Mouse (Mus musculus): ENCODE data around the gene 9230112D13Rik. TPM values are rescaled to one million over a fixed set of nuclear protein-coding genes. Genes with fewer than 3 reads are reported as not detected.

9230112D13Rik gene
- polyA plus RNA-seq, 1 experiment from 2014 or later, result not detected

DNA sequence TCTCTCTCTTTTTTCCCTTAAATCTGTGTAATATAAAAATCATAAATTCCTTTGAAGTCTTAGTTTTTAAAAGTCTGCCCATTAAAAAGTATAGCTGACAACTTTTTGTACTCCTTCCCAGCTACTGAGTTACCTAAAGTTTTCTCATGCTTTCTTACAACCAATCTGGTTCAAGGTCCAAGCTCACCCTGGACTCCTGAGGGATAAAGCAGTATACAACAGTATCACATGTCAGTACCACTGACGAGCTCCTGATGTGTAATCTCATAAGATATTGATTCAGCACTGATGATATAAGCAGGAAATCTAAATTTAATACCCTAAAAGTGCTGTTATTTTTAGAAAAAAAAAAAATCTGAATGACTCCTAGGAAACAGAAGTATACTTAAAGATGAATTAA, 31.6 kb downstream of the 9230112D13Rik start:
- Histone ChIP-seq H3K36me3 (no peaks in the 10 kb centered on the region), H3K27ac (no peak overlapping the region), H3K9me3 (replicated peaks) (no peaks in the 10 kb centered on the region), H3K9ac (no peak overlapping the region), H3K27me3 (no peaks in the 10 kb centered on the region), H3K4me2 (replicated peaks) (no peak overlapping the region), H3K4me3 (no peak overlapping the region), H3K4me1 (no peaks in the 10 kb centered on the region)
- 63% methylated on average over 1 of the region's 1 CpGs for WGBS
- ATAC-seq (ENCODE audit: low FRiP score), result no peak

DNA sequence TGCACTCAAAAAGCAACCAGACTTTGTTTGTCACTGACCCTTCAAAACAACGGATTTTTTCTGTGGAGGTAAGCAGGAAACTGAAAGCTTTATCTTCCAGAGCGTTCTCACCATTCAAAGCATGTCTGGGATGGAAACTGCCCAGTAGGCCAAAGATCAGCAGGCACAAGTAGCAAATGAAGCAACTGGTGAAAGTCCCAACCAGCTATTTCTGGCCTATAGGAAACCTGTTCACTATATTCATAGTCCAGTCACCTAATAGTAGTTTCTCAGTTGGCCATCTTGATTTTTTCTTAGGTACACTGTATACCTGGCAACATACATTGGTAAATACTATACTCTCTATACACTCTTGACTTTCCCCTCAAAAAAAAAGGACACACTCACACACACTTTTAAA, 32.7 kb downstream of the 9230112D13Rik start:
- no peaks in the 10 kb centered on the region for H3K9me3 ChIP-seq (replicated peaks)
- H3K27me3 ChIP-seq, result no peaks in the 10 kb centered on the region
- no peak overlapping the region for H3K4me3 ChIP-seq
- 90% methylated on average over 2 of the region's 2 CpGs for WGBS
- no peaks in the 10 kb centered on the region for H3K36me3 ChIP-seq
- H3K27ac ChIP-seq, result no peak overlapping the region
- H3K4me1 ChIP-seq, result peaks cover 5% of the 10 kb centered on the region
- H3K4me2 ChIP-seq (replicated peaks), result no peak overlapping the region
- ATAC-seq (ENCODE audit: low FRiP score), result no peak
- H3K9ac ChIP-seq, result no peak overlapping the region

GRCm38 (mm10) chr14:34486169-34486568, 36.4 kb downstream of the 9230112D13Rik start:
- ATAC-seq (ENCODE audit: low FRiP score), result no peak
- H3K36me3 ChIP-seq, result no peaks in the 10 kb centered on the region

DNA sequence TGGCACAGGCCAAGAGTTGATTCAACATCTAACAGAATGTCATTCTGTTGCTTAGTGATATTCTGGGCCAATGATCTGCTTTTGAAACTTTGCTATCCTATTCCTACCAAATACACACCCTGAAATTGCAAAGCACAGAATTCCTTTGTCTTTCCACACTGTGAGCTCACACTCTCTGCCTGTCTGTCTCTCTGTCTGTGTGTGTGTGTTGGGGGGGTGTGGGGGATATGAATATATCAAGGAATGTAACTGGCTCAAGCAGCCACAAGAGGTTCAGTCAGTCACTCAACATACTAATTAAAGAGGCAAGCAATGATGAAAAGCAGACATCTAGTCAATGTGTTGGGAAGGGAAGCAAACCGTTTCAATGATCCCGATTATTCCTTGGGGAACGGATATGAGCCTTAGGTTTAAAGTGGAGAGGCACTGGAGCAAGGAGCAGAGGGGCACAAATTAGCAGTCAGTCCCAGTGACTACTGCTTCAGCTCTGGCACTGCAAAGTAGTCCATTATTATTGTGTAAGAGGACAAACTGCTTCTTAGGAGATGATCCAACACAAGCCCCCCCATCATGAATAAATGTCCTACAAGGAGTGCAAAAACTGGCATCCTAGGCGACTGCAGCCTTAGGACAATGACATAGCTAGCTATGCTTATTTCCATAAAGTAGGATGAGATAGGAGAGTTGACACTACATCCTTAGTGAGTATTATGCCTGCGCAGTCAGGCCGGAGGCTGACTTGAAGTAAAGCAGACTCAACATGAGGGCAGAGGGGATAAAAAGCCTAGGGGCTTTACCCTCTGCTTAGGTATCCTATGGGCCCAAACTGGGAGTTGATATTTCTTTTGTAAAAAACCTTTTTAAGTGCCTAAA, 38.9 kb downstream of the 9230112D13Rik start:
- WGBS, result 51% methylated on average over 6 of the region's 6 CpGs
- no peak overlapping the region for H3K4me2 ChIP-seq (replicated peaks)

More at GRCm38 (mm10) chr14:34486169-34486568, 36.4 kb downstream of the 9230112D13Rik start:
- H3K4me1 ChIP-seq, result peaks cover 19% of the 10 kb centered on the region
- 58% methylated on average over 8 of the region's 8 CpGs for WGBS
- no peak overlapping the region for H3K27ac ChIP-seq
- H3K9ac ChIP-seq, result no peak overlapping the region
- H3K4me3 ChIP-seq, result no peak overlapping the region
- H3K4me2 ChIP-seq (replicated peaks), result no peak overlapping the region
- no peaks in the 10 kb centered on the region for H3K9me3 ChIP-seq (replicated peaks)
- no peaks in the 10 kb centered on the region for H3K27me3 ChIP-seq

DNA sequence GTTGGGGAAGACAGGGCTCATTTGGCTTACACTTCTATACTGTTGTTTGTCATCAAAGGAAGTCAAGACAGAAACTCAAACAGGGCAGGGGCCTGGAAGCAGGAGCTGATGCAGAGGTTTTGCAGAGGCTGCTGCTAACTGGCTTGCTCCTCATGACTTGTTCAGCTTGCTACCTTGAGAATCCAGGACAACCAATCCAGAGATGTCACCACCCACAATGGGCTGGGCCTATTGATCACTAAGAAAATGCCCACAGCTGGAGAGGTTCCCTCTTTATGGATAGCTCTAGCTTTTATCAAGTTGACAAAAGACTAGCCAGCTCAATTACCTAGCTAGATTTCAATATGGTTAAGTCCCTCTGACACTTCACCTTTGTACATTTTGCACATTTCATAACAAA, 51.0 kb downstream of the 9230112D13Rik start:
- Histone ChIP-seq H3K9ac (no peak overlapping the region), H3K4me1 (no peaks in the 10 kb centered on the region), H3K27ac (no peak overlapping the region), H3K9me3 (replicated peaks) (no peaks in the 10 kb centered on the region), H3K36me3 (no peaks in the 10 kb centered on the region), H3K4me3 (no peak overlapping the region), H3K4me2 (replicated peaks) (no peak overlapping the region), H3K27me3 (no peaks in the 10 kb centered on the region)
- ATAC-seq (ENCODE audit: low FRiP score), result no peak

More for the DNA sequence above, 38.9 kb downstream of the 9230112D13Rik start:
- Histone ChIP-seq H3K27ac (peak overlapping the region; percentile 71), H3K9ac (no peak overlapping the region), H3K9me3 (replicated peaks) (no peaks in the 10 kb centered on the region), H3K4me3 (no peak overlapping the region), H3K4me1 (peaks cover 22% of the 10 kb centered on the region), H3K36me3 (no peaks in the 10 kb centered on the region), H3K27me3 (no peaks in the 10 kb centered on the region)
- ATAC-seq (ENCODE audit: low FRiP score), result peak; percentile 79

DNA sequence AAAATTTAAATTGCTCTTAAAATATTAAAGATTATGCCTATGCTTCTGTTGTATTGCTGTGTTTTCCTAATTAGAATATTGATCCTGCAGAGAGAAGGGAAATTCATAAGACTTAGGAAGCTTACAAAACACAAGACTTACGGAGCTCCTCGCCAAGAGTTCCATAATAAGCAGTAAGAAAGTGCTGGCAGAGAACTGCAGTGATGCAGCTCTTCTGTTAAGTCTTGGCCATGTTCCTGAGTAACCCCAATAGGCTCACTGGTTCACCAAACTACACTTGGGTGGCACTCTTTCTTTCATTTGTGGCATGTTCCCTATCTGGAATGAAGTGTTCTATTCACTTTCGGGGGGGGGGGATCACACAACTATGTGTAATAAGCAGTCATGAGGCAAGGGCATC, 56.3 kb downstream of the 9230112D13Rik start:
- no peak for ATAC-seq (ENCODE audit: low FRiP score)
- no peaks in the 10 kb centered on the region for H3K4me1 ChIP-seq
- H3K9me3 ChIP-seq (replicated peaks), result no peaks in the 10 kb centered on the region
- no peak overlapping the region for H3K4me2 ChIP-seq (replicated peaks)
- H3K27ac ChIP-seq, result no peak overlapping the region
- no peaks in the 10 kb centered on the region for H3K36me3 ChIP-seq
- no peaks in the 10 kb centered on the region for H3K27me3 ChIP-seq
- no peak overlapping the region for H3K9ac ChIP-seq
- H3K4me3 ChIP-seq, result no peak overlapping the region
- 76% methylated on average over 3 of the region's 3 CpGs for WGBS

Other genes starting within 250 kb of the 9230112D13Rik start
- gene Shld2, start 212.3 kb downstream of the 9230112D13Rik start, polyA plus RNA-seq (2016; fragmentation: Nextera tagmentation; extraction: Ambion mirVana), result 8.5 and 9.4 TPM in 2 replicates
- gene Glud1, start 212.1 kb downstream of the 9230112D13Rik start, polyA plus RNA-seq (2016; fragmentation: Nextera tagmentation; extraction: Ambion mirVana), result 97.7 and 110 TPM in 2 replicates
- not detected in 2 replicates for gene Fam25c, start 167.4 kb downstream of the 9230112D13Rik start, polyA plus RNA-seq (2016; fragmentation: Nextera tagmentation; extraction: Ambion mirVana)
- 130 and 136 TPM in 2 replicates for gene Sncg, start 148.0 kb downstream of the 9230112D13Rik start, polyA plus RNA-seq (2016; fragmentation: Nextera tagmentation; extraction: Ambion mirVana)
- 7.0 and 7.3 TPM in 2 replicates for gene Mmrn2, start 147.3 kb downstream of the 9230112D13Rik start, polyA plus RNA-seq (2016; fragmentation: Nextera tagmentation; extraction: Ambion mirVana)
- 47.6 and 50.4 TPM in 2 replicates for gene Bmpr1a, start 19.5 kb downstream of the 9230112D13Rik start, polyA plus RNA-seq (2016; fragmentation: Nextera tagmentation; extraction: Ambion mirVana)
- 0.22 and 1.9 TPM in 2 replicates for gene Ldb3, start 65.9 kb upstream of the 9230112D13Rik start, polyA plus RNA-seq (2016; fragmentation: Nextera tagmentation; extraction: Ambion mirVana)
- gene Opn4, start 77.3 kb upstream of the 9230112D13Rik start, polyA plus RNA-seq (2016; fragmentation: Nextera tagmentation; extraction: Ambion mirVana), result not detected in 2 replicates
- gene Wapl, start 151.1 kb upstream of the 9230112D13Rik start, polyA plus RNA-seq (2016; fragmentation: Nextera tagmentation; extraction: Ambion mirVana), result 35.1 and 35.4 TPM in 2 replicates